Mouse (Mus musculus): ENCODE data around the gene Cwc22.

The Cwc22 gene

DNA sequence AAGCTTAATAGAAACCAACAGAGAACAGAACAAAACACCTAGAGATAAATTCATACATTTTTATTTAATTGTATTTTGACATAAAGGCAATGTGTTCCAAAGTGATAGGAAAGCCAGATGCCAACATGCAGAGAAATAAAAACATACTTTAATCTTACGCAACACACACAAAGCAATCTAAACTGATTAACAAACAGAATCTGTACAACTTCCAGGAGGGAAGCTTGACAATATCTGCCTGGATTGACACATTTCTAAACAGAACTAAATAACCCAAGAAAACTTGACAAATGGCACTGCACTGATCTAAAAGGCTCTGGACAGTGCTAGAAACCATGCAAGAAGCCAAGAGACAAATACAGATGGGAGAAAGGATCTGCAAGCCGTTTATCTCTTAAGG is 20.2 kb downstream of the Cwc22 start:
- intact Hi-C loops (cut with DNase I), result no loop called here

DNA sequence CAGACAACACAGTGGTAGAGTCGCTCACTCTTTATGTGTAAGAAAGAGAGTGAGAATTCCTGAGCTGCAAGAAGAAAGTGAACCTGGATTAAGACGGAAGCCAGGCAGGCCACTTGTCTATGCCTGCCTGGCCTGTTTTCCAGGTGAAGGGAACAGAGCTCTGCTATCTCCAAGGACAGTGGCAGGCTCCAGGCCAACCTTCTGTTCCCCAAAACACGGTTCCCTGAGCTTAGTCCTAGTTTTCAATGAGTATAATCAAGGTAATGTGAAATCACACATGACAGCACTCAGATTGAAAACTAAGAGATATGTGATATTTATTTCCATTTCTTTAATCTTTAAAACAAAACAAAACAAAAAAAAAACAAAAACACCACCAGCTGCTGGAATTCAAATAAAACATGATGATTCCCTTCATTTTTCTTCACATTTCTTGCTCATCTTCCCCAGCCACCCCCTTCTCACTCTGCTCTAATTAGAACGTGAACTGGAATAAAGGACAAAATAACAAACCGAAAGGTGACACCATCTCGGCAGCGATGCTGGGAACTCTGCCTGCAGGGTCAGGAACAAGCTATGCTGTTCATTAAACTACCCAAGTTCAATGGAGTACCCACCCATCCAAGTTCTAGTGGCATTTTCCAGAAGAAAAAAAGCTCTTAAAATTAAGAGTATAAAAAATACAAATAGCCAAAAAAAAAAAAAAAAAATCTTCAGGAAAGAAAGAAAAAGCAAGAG is 20.8 kb downstream of the Cwc22 start:
- intact Hi-C loops (cut with DNase I), result no loop called here

DNA sequence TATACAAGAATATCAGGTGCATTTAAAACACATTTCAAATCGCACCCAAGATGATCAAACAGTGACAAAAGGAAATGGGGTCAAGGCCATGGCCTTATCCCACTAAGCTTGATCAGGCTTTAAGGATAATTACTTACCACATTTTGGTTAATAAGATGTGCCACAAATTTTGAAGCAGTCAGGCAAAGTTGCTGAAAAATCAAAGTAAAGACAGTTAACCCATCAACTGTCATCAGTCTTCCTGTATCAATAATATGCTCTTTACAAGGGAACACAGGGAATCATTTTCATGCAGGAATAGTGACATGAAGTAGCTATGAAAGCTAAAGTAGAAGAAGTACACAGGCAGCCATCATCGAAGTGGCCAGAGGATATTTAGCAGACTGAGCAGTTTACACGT is 22.2 kb downstream of the Cwc22 start:
- intact Hi-C loops (cut with DNase I), result loop anchor here (5.0 kb wide), 1 partner anchor 98 kb away; no protein-coding TSS in a partner anchor

DNA sequence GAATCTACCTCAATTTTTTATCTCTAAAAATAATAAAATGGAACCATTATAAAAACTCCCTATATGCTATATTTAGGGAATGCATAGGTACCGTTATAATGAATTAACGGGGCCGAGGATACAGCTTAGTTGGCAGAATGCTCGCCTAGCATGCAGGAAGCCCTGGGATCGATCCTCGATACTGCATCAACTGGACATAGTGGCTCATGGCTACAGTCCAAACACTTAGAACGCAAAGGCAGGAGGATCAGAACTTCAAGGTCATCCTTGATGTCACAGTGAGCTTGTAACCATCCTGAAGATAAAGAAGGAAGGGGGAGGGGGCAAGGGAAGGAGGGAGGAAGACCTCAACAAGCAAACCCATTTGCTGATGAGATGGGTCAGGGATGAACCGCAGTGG is 23.0 kb downstream of the Cwc22 start:
- intact Hi-C loops (cut with DNase I), result loop anchor here (5.0 kb wide), 1 partner anchor 99 kb away; no protein-coding TSS in a partner anchor

DNA sequence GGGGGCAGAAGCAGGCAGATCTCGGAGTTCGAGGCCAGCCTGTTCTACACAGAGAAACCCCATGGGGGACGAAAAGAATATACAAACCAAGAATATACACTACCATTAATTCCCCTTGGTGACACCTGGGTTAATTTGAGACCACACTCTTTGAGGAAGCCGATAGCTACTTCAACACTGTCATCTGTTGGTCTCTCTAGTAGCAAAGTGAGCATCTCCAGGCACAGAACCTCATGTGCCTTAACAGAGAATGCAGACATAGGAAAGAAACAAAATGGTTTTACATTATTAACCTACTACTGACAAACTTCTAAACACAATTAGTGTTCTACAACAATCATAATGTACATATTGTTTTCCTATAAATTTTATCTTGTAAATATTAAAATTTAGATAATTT is 24.9 kb downstream of the Cwc22 start:
- intact Hi-C loops (cut with DNase I), result loop anchor here (5.0 kb wide), 1 partner anchor 101 kb away; no protein-coding TSS in a partner anchor

DNA sequence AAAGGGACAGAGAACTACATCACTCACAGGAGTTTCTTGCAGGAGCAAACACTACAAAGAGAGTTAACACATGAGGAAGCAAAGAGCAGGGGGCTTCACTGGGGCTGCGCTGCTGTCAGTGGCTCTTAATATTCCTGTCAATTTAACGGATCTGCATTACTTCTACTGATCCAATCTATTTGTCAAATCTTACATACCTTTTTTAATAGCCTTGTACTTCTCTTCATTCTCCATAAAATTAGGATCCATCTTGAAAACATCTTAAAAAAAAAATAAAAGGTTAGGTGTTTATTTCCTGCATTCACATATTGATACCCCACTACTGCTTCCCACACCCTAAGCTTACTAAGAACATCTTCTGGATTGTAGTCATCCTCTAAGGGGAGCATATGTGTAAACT is 25.6 kb downstream of the Cwc22 start:
- intact Hi-C loops (cut with DNase I), result loop anchor here (5.0 kb wide), 1 partner anchor 102 kb away; no protein-coding TSS in a partner anchor

DNA sequence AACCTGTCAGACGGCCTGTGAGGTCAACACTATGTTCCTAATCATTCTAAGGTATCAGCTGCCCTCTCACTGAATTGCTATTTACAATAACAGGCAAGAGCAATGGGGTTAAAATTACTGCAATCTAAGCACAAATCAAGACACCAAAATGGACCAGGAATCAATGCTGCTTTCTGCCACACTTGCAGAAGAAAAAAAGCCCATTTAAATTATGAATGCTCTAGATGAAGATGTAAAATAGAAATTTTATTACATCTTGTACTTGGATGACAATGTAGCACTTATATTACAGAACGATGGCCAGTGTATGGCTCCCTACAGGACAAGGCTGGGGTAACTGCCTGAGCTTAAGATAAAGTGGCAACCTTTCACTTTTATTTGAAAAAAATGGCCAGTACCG is 27.7 kb downstream of the Cwc22 start:
- intact Hi-C loops (cut with DNase I), result no loop called here

DNA sequence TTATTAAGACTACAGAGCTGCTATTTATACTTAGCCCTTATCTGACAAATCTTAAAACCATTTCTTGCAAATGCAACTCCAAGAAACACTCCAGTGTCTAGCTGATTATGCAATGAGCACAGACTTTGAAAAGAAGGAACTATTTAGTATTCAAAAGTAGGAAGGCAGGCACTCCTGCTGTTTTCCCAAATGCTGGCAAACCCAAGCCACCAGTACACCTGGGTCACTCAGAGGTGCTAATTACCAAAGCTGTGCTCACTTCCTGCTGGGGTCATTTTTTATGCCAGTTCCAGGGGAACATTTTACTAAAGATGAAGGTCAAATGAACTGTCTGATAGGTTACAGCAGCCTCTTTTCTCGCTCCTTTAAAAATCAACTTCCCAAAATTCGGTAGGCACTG is 28.2 kb downstream of the Cwc22 start:
- intact Hi-C loops (cut with DNase I), result no loop called here

DNA sequence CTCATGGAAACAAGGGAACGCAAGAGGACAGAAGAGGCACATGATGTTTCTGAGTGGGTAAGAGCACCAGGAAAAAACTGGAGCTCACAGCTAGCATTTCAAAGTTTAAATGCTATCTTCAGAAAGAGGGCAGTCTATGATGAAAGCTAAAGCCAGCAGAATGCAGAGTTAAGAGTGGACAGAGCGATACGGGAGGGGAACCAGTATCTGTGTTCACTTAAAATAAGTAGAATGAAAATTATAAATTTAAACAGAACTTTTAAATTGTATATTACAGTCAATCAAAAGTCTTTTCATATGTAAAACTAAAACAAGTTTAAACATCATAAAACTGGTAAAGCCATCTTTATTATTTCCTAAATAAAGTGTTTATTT is 28.8 kb downstream of the Cwc22 start:
- intact Hi-C loops (cut with DNase I), result no loop called here

DNA sequence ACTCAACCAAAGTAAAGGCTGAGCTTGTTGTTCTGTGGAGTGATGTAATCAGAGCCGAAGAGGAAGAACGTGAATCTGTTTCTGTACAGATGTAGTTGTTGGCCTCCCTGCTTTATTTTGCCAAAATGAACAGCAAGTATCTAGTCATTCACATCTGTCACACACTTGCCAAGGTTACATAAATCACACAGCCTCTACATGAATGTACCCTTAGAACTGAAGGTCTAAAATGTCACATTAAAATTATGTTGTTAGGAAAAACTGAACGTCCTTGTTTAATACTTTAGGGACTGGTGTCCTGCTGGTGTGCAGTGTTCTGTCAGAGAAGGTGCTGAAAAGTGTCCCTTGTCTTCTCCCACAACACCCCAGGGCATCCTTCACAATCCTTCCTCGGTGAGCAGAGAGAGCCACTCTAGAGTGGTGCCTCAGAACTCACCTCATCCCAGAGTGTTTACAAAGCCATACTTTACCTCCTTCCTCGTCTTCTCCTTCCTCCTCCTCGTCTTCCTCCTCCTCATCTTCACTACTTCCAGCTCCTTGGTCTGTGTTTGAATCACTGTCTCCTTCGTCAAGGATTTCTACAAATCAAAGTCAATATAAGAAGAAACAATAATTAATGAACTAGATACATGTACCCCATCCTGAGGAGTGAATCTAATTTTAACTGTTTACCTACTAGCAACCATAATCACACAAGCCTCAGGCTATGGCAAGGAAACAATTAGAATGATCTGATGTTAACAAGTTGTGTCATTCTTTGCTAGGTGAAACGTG is 29.4 kb downstream of the Cwc22 start:
- intact Hi-C loops (cut with DNase I), result no loop called here

DNA sequence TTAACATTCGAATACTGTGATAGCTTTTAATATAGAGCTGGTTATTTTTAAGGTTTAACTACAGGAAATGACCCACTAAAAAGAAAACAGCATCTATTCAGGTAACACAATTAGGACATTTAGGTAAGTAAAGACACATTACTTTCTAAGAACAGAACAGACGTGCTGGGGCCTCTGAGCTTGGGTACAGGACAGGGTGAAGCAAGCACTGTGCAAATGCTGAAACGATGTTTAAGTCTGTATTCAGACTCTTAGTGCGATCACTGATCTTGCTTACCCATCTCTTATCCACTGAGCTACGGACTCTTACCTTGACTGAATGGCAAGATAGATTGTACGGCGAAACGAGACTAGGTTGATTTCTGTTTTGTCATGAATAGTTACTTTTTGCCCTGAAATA is 31.0 kb downstream of the Cwc22 start:
- intact Hi-C loops (cut with DNase I), result no loop called here

DNA sequence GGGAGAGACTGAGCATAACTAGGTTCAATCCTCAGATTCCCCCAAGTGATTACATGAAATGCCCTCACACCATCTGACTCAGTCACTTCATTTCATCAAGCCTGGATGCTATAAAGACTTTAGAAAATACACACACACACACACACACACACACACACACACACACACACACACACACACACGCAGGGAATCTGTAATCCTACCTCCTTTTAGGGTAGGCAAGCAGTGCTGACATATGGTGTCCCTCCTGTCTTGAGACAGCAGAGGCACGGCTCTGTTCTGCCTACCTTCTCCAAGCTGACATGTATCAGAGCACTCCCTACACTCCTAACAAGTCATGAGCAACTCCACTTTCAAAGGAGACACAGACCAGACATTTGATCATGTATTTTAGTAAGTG is 32.5 kb downstream of the Cwc22 start:
- intact Hi-C loops (cut with DNase I), result no loop called here

DNA sequence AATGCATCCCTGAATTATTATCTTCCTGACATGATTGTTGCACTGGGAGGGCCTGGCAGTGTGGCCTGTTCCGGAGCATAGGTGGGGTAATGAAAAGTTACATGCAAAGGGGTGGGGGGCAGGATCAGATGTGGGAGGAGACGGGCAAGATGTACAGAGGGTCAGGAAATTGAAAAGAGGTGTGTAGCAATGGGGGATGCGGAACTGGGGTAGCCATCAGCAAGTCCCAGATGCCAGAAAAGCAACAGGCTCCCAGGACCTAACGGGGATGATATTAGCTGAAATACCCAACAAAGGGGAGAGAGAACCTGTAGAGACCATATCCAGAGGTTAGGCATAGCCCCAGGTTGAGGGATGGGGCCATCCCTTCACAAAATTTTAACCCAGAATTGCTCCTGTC is 34.0 kb downstream of the Cwc22 start:
- intact Hi-C loops (cut with DNase I), result no loop called here

DNA sequence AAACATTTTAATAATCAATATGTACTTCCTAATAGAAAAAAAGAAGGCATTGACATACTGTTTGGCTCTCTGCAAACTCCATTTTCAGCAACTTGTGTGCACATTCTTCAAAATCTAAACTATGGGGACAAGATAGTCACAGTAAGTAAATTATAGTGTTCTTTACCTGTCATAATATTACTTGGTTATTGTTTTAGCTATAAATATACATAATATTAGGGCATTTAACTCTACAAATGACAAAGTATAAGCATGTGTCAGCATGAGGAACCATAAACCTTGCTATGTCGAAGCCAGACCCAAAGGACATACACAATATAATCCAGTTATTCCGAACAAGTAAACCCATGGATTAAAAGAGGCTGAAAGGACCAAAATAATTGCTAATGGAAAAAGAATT is 34.7 kb downstream of the Cwc22 start:
- intact Hi-C loops (cut with DNase I), result no loop called here

DNA sequence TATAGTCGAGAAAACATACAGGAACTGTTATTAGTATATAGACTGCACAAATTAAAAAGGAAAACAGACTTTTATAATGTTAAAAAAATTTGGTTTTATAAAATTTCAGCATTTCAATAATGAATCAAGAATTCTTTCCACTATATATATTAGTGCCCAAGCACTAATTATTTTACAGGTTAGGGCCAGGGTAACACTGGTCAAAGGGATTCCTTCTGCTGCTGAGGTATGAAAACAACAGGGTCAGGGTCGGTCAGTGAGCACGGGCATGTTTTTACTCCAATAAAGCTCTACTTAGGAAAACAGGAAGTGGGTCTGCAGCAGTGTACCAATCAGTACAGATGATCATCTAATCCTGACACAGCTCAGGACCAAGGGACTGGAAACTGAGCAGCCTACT is 36.0 kb downstream of the Cwc22 start:
- intact Hi-C loops (cut with DNase I), result no loop called here

DNA sequence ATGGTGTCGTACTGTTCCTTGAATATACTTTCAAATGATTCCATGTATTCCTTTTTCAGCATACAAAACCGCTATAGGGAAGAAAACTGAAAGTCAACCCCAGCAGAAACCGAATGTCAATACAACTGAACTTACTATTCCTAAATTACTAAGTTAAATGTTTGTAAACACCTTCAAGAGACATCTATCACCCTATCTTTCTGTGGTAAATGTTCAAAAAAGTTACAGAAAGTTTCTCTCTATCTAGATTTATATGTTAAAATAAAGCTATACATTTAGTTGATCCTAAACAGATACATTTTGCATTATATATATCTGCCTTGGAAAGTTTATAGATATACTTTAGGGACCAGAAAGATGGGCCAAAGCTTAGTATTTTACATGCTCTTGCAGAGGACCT is 39.0 kb downstream of the Cwc22 start:
- intact Hi-C loops (cut with DNase I), result no loop called here

DNA sequence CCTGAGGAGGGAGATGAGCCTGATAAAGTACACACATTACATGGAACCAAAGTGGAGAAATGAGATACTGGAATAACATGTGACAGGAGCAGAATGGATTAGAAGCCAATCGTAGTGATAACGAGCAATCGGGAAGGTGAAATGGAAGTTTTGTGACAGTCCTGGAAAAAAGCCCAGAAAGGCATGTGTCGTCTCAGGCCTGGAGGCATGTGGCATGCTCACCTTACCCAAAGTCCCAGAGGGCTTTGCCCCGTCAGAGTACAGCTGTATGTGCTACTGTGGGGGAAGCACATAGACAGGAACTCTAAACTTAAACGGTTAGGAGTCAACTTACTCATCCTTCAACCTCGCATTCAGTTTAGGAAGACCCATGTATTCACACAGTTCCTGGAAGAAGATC is 41.2 kb downstream of the Cwc22 start:
- intact Hi-C loops (cut with DNase I), result no loop called here

DNA sequence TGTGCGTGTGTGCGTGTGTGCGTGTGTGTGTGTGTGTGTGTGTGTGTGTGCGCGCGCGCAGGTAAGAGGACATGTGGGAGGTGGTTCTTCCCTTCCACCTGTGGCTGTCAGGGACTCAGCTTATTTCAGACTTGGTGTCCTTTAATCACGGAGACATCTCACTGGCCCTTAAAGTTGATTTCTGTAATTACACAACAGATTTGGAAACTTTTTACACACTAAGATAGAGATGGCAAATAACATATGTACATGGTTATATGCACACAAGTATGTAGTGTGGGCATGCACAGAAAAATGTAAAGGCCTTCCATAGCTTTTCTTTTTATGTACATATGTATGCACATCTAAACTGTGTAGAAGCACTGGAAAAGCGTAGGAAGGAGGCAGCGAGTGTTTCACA is 41.7 kb downstream of the Cwc22 start:
- intact Hi-C loops (cut with DNase I), result no loop called here

DNA sequence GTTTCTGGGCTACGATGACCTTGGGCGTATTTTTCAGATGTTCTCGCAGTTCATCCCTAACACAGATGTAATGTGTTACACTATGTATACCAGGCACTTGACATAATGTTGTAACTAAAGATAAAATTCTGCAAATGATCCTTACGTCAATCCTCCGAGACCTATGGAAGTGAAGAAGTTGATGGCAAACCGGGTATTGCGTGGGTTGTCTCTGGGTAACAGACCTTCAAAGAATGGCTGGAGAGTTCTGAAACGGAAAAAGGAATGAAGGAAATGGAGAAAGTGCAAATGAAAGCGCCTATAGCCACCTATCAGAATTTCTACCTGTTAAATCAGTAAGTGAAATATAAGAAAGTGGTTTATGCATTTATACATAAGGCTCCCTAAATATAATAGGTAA is 42.2 kb downstream of the Cwc22 start:
- intact Hi-C loops (cut with DNase I), result no loop called here

DNA sequence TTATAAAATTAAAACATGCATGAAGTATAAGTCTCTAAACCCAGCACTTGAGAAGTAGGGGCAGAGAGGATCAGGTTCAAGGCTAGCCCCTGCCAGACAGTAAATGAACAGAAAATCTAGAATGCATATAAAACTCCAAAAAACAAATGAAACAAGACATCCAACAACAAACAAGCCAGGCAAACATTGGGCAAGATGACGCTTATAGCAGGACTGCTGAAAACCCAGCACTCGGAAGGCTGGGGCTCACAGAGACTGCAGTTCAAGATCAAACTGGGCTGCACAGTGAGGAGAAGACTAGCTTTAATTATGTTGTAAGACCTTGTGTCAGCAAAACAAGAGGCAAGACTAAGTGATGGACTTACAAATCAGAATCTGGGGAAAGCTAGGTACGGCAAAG is 43.1 kb downstream of the Cwc22 start:
- intact Hi-C loops (cut with DNase I), result no loop called here

DNA sequence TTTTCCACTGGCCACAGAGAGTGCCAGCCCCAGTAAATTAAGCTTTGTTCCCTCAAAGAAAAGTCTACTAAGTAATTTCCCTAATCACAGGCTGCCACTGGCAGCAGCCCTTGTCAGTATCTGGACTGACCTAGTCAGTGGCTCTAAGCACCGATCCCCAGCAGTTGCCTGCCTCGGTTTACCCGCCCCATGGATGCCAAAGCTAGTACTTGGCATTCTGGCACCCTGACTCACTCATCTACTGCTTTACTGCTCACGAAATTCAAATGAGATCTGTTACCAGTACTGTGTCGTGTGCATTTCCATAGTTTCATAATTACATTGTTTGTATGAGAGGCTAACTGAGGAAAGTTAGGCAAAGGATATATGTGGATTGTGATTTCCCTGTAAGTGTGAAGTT is 44.9 kb downstream of the Cwc22 start:
- intact Hi-C loops (cut with DNase I), result no loop called here

DNA sequence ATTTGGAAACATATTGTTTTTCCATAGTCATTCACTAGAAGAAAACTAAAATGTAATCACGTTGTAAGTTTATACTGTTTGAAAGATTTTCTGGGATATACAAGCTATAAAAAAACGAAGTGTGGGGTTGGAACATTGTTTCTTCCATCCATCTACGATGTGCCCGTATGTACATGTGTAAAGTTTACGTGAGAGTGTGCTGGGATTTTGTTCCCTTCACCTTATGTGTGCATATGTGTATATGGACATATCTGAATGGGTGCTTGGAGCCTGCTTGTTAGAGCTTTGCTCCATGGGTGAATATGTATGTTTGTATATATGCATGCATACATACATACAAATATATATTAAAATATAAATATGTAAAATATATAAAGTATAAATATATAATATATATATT is 45.4 kb downstream of the Cwc22 start:
- intact Hi-C loops (cut with DNase I), result no loop called here

DNA sequence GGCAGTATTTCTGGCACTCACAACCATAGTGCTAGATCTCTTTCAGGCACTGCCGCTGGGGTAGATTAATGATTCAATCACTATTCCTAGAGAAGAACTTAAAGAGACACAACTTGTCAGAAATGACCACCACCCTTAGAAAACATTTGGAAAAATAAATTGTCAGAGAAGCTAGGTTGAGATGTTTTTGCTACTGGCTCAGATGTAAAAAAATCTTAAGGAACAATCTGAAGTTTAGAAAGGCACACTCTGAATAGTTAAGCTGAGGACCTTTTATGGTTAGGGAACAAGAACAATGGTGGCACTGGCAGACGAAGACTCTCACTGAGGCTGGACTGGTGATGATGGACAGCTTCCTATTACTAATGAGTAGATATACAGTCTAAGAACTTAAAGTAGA is 46.1 kb downstream of the Cwc22 start:
- intact Hi-C loops (cut with DNase I), result no loop called here

Data from adrenal gland (tissue).